Mouse (Mus musculus): ENCODE measurements at regions not wholly inside any gene's neighbourhood (a gene's known extent, or its start where the extent isn't known, plus 50 kb on each side); places are given as distances from the start of the nearest gene placed in this dataset.

- no peak for DNase-seq
Measured at GRCm38 (mm10) chr4:98282275-98282674, 100.8 kb downstream of the Tm2d1 start.

GRCm38 (mm10) chr4:98258336-98258735 lies 124.8 kb downstream of the Tm2d1 start:
- no peak for DNase-seq

- DNase-seq: no peak
Measured at GRCm38 (mm10) chr4:98257711-98258110, 125.4 kb downstream of the Tm2d1 start.

- DNase-seq: peak; percentile 8
Measured at GRCm38 (mm10) chr4:98254856-98255853, 128.0 kb downstream of the Tm2d1 start.

- peak; percentile 8 for DNase-seq
Measured at GRCm38 (mm10) chr4:98243941-98244929, 138.9 kb downstream of the Tm2d1 start.

GRCm38 (mm10) chr4:98243502-98243901 lies 139.6 kb downstream of the Tm2d1 start:
- DNase-seq: peak; percentile 14

- no peak for DNase-seq
Measured at GRCm38 (mm10) chr4:98241921-98242320, 141.2 kb downstream of the Tm2d1 start.

GRCm38 (mm10) chr4:98240289-98240688 lies 142.8 kb downstream of the Tm2d1 start:
- DNase-seq: no peak

GRCm38 (mm10) chr4:98238075-98238474 lies 145.0 kb downstream of the Tm2d1 start:
- no peak for DNase-seq

- DNase-seq: no peak
Measured at GRCm38 (mm10) chr4:98237475-98237874, 145.6 kb downstream of the Tm2d1 start.

- DNase-seq: no peak
Measured at GRCm38 (mm10) chr4:98236006-98236783, 146.9 kb downstream of the Tm2d1 start.

GRCm38 (mm10) chr4:98228193-98228592 lies 154.9 kb downstream of the Tm2d1 start:
- DNase-seq: no peak

GRCm38 (mm10) chr4:98224366-98224765 lies 158.7 kb downstream of the Tm2d1 start:
- no peak for DNase-seq

- no peak for DNase-seq
Measured at GRCm38 (mm10) chr4:98223429-98223828, 159.7 kb downstream of the Tm2d1 start.

- no peak for DNase-seq
Measured at GRCm38 (mm10) chr4:98221566-98221965, 161.5 kb downstream of the Tm2d1 start.

GRCm38 (mm10) chr4:98215218-98215617 lies 167.9 kb downstream of the Tm2d1 start:
- no peak for DNase-seq

- DNase-seq: no peak
Measured at GRCm38 (mm10) chr4:98207446-98207845, 175.7 kb downstream of the Tm2d1 start.

GRCm38 (mm10) chr4:98206245-98206970 lies 176.7 kb downstream of the Tm2d1 start:
- DNase-seq: no peak

- no peak for DNase-seq
Measured at GRCm38 (mm10) chr4:98203129-98203528, 180.0 kb downstream of the Tm2d1 start.

GRCm38 (mm10) chr4:98202232-98202631 lies 180.9 kb downstream of the Tm2d1 start:
- DNase-seq: no peak

- no peak for DNase-seq
Measured at GRCm38 (mm10) chr4:98201102-98201501, 182.0 kb downstream of the Tm2d1 start.

GRCm38 (mm10) chr4:98200701-98201100 lies 182.4 kb downstream of the Tm2d1 start:
- DNase-seq: no peak
